Mouse (Mus musculus): ENCODE measurements at regions not wholly inside any gene's neighbourhood (a gene's known extent, or its start where the extent isn't known, plus 50 kb on each side); places are given as distances from the start of the nearest gene placed in this dataset.

DNA sequence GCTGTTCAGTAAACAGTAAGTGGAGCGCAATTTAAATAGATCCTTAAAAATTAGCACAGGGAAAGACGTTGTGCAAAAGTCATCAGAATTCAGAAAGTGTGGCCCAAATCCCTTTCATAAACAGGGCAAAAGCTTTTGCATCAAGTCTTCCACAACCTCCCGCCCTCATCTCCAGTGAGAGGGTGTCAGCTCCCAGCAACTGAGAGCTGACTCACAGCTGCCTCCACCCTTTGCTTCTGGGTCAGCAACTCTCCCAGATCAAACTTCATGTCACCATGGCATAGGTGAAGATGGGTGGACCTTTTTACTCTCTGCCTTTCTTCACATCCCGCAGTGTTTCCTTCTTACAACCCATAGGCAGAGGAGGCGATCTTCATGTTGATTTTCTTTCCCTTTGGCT, 768.0 kb downstream of the Gm826 start:
- no peak for DNase-seq

DNA sequence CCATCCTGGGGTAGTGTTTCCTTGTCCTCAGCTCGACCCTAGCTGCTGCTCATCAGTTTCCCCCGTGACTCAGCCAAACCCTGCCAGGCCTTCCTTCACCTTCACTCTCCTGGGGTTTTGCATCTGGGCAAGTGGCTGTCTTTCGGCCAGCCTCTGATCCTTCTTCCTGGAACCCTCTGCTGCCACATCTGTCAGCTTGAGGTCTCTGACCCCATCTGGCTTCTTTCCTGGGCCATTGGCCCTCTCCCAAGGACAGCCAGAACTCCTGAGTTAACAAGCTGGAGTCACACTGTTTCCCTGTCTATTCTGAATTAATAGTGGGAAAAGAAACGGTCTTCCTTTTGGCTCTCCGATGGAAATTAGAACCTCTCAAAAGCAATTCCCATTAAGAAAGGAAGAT, 767.5 kb downstream of the Gm826 start:
- DNase-seq = no peak

DNA sequence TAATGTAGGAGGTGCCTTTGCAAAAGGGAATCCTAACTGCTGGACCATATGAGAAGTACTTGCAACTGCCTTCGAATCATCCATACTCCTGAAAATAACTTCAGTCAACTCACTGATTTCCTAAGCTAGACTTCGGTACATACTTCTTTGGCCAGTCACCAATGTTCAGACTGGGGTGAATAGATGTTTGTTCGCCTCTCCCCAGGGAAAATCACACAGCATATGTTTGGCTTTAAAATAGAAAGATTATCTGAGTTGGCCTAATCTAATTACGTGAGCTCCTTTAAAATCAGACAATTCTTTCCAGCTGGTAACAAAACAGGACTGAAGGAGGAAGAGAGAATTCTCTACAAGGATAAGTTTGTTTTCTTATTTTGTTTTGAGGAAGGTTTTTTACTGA, 765.6 kb downstream of the Gm826 start:
- no peak for DNase-seq

DNA sequence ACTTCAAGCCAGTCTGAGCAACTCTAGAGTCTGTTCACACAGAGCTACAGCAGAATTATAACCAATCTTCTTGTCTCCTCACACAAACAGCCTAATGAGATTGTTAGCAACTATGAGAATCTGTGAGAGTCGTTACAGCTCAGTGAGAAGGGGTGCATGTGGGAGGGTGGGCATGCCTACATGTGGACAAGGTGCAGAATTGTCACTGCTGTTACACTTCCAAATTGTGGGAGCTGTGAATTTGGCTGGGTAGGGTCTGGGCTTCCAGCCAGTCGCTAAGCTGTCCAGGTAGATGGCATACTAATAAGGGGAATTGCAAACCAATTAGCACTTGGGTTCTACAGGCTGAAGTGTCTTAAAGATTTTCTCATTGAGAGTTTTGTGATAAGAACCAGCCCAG, 762.1 kb downstream of the Gm826 start:
- DNase-seq = no peak

DNA sequence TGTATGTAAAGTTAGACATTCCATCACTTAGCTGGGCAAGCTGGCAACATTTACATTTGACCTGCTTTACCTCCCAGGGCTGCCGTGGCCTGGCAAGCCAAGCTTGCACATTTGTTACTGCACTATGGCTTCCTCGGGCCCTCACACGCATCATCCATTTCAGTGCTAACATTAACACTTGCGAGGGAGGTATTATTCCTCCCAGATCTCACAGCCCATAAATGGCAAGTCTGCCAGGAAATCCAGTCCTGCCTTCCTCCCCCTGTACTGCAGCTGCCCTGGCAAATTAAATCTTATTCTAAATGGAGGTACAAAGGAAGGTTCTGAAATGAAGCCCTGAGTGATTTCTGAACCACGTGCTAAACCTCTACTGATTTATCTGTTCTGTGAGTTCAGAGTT, 758.7 kb downstream of the Gm826 start:
- no peak for DNase-seq

- DNase-seq = no peak
These were observed 750.9 kb downstream of the Gm826 start for GRCm38 (mm10) chr2:159583103-159583502.

- no peak for DNase-seq
These were observed 749.3 kb downstream of the Gm826 start for GRCm38 (mm10) chr2:159584641-159585040.

GRCm38 (mm10) chr2:159586697-159587473, 747.1 kb downstream of the Gm826 start:
- no peak for DNase-seq

DNA sequence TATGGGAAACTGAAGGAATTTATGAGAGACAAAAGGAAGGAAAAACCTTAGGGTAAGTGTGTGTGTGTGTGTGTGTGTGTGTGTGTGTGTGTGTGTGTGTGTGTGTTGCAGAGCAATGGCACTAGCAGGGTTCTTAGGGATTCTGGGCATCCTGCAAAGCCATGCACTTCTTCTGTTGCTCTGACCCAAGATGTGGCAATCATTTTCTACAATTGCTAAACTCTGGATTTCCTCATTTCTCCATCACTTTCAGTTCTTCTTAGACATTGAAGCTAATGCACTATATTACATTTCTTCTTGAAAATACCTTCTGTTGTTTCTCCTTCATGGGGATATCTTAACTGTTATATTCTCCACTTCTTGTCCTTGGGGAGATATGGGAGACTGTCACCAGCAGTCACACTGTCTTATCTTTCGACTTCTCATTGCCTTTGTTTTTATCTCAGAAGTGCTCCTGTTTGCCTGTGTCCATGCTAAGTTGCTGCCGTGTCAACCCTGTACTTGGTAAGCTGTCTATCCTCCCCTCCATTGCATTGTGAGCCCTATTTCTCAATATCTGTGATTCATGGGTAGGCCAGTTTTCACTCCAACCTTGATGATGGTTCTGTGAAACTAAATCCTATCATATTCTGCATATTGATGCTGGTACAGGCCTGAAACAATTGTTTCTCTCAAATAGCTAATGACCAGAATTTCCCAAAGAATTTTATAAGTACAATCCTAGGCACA, 742.4 kb downstream of the Gm826 start:
- DNase-seq = no peak

DNA sequence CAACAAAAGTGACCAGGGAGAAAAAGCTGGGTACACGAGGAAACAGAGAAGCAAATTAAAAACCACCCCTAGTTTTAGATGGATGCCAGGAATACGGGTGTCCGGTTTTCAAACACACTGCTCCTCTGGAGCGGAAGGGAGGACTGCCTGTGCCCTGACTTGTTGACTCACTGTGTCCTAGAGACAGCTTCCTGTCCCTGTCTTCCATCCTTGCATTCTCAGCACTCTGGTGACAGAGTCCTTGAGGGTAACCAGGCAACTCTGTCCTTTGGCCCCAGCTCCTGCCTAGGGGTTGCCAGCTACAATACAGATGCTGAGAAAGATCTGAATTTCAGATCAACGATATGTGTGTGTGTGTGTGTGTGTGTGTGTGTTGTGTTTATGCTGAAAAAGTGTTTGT, 741.1 kb downstream of the Gm826 start:
- no peak for DNase-seq

DNA sequence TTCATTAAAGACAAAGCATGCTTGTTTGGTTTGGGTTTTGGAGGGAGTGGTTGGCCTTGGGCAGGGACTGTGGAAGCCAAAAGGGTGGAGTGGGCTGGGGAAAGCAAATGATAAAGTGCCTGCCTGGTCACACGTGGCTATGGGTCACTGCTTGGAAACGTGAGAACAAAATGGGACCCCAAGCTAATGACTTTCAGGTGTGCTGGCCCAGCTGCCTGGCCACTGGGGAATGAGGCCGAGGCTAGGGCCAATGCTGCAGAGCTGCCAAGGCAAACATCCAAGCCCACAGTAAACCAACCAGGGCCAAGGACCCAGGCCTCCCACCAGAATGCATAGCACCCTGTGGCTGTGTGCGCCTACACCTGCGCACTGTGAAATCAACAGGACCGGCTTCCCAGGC, 737.7 kb downstream of the Gm826 start:
- DNase-seq = no peak

GRCm38 (mm10) chr2:159598080-159598479, 735.9 kb downstream of the Gm826 start:
- DNase-seq = no peak

DNA sequence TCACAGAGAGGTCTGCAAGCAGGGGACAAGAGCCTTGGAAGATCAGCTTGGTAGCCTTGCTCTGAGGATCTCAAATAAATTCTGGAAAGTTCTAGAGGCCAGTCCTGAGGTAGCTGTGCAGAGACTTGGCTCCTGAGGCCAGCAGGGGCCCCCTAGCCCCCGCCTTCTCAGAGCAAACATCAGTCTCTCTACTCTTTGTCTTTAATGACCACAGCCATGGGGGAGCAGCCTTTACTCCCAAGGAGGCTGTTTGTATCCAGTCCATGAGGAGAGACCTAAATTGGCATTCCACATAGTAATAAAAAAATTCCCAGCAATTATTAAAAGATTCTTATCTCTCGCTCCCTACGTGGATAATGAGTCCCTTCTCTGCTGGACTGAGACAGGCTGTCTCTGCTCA, 726.8 kb downstream of the Gm826 start:
- no peak for DNase-seq

DNA sequence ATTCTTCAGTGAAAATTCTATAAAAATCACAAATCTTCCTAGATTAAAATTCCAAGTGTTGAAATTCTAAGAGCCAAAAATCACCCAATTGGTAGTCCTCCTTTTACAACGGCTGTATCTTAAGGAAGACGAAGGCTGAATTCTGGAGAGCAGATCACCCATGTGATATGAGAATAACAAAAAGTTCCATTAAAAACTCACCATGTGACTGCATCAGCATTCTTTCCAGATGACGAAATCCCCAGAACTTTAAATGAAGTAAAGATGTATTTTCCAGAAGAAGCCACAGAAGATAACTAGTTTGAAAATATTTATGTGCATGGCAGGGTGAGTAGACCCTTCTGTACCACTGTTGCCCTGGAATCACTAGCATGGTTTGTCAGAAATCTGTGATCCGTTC, 723.5 kb downstream of the Gm826 start:
- no peak for DNase-seq

DNA sequence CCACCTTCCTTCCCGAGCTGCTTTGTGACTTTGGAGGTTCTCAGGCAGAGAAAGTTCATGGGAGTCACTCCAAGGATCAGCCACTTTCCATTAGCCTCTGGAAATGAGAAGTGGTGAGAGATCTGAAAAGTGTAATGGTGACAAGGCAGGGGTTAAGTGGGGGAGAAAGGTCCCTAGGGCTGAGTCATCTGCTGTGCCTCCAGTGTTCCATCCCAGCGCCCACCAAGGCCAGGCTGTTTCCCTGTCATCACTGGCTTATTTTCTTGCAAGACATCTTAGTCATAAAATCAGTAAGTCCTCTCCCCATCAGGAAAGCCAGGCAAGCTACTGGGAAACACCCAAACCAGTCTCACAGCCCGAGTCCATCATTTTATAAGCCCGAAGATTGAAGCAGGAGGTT, 717.3 kb downstream of the Gm826 start:
- no peak for DNase-seq

GRCm38 (mm10) chr2:159621261-159621660, 712.7 kb downstream of the Gm826 start:
- no peak for DNase-seq

GRCm38 (mm10) chr2:159622141-159622669, 711.8 kb downstream of the Gm826 start:
- DNase-seq = no peak

DNA sequence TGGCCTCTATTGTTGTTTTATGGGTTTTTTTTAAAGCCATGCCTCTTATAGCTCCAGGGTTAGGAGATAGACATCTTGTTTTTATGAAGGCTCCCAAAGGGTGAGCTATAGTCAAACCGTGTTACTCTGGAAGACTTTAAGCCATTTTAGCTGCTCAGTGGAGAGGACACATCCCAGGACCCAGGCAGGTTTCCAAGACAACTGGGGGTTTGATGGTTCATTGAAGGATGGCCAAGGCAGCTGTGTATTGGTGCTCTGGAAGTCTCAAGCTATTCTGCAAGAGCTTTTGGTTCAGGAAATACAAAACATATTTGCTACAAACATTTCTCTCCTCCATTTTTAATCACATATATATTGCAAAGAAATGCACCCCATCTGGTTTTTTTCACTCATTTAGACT, 708.7 kb downstream of the Gm826 start:
- DNase-seq = no peak

DNA sequence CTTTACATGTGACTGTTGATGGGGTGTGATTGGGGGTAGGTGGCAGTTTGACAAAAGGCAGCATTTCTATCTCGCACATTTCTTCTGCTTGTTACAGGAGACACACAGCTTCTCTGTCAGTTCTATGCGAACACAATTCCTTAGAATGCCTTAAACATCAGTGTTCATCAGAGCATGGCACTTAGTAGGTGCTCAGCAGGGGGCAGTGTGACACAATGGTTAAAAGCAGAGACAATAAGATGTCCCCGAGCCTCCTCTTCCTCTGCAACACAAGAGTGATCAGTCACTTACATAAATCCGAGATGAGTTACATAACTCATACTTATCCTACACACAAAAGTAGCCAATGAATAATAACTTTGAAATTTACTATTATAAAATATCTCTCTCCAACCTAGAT, 688.1 kb downstream of the Gm826 start:
- no peak for DNase-seq

GRCm38 (mm10) chr2:159646595-159646994, 687.4 kb downstream of the Gm826 start:
- no peak for DNase-seq

GRCm38 (mm10) chr2:159652243-159652642, 681.7 kb downstream of the Gm826 start:
- no peak for DNase-seq

- no peak for DNase-seq
These were observed 657.1 kb downstream of the Gm826 start for GRCm38 (mm10) chr2:159676845-159677244.

- no peak for DNase-seq
These were observed 653.3 kb downstream of the Gm826 start for GRCm38 (mm10) chr2:159680641-159681040.

DNA sequence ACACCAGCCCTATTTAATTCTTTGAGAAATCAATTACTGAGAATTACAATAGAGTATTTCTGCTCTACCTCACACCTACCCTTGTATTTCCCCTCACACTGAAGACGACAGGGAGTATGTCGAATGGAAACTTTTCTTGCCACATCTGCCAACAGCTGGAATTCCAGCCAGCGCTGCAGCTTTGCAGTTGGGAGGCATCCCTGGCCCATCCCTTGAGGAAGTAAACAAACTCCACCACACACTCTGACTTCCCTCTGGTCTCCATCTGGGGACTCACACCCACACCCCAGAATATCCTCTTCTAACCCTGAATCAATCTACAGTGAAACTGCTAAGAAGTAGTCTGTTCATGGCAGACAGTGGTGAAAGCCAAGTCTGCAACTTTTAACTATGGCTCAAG, 630.9 kb downstream of the Gm826 start:
- no peak for DNase-seq
